Mouse (Mus musculus) layer of hippocampus, adult 18-20 months (tissue): ENCODE measurements at regions not wholly inside any gene's neighbourhood (a gene's known extent, or its start where the extent isn't known, plus 50 kb on each side); places are given as distances from the start of the nearest gene placed in this dataset.
A peak's percentile ranks its signal among the peaks of the same experiment; 100 is the strongest.
"Not testable (repeated sequence)": the region's sequence is repeated elsewhere in the genome, so short reads cannot be mapped to it uniquely, and the experiment has no call there.

Source experiments
- DNase-seq, 2 experiments: peaks; one replicate each; pipeline ENCODE4 v3.0.0; 2022; ENCODE audit warnings: low spot score in 2 of 2

GRCm38 (mm10) chr4:29282169-29282568 is 469.2 kb downstream of the Epha7 start:
- no peak for DNase-seq

GRCm38 (mm10) chr4:29301348-29301747 is 488.4 kb downstream of the Epha7 start:
- no peak for DNase-seq

GRCm38 (mm10) chr4:29303951-29304350 is 491.0 kb downstream of the Epha7 start:
- no peak for DNase-seq

GRCm38 (mm10) chr4:29307245-29307644 is 494.3 kb downstream of the Epha7 start:
- peak in 1 of 2 experiments; percentile 6 for DNase-seq

GRCm38 (mm10) chr4:29323921-29324320 is 511.0 kb downstream of the Epha7 start:
- no peak for DNase-seq

GRCm38 (mm10) chr4:29329145-29329544 is 516.2 kb downstream of the Epha7 start:
- DNase-seq, result no peak

GRCm38 (mm10) chr4:29331747-29332146 is 518.8 kb downstream of the Epha7 start:
- DNase-seq, result no peak

- no peak for DNase-seq
Observed at GRCm38 (mm10) chr4:29337245-29337644, 524.3 kb downstream of the Epha7 start.

GRCm38 (mm10) chr4:29362191-29362590 is 549.3 kb downstream of the Epha7 start:
- no peak for DNase-seq

- no peak for DNase-seq
Observed at GRCm38 (mm10) chr4:29389282-29389681, 576.4 kb downstream of the Epha7 start.

- no peak for DNase-seq
Observed at GRCm38 (mm10) chr4:29390333-29390732, 577.4 kb downstream of the Epha7 start.

GRCm38 (mm10) chr4:29402143-29402542 is 589.2 kb downstream of the Epha7 start:
- DNase-seq, result no peak

GRCm38 (mm10) chr4:29414616-29415015 is 601.7 kb downstream of the Epha7 start:
- DNase-seq, result no peak

- no peak for DNase-seq
Observed at GRCm38 (mm10) chr4:29420198-29420792, 607.4 kb downstream of the Epha7 start.

GRCm38 (mm10) chr4:29431493-29431892 is 618.6 kb downstream of the Epha7 start:
- DNase-seq, result not testable (repeated sequence)

GRCm38 (mm10) chr4:29463329-29463728 is 650.4 kb downstream of the Epha7 start:
- no peak for DNase-seq

GRCm38 (mm10) chr4:29466315-29466714 is 653.4 kb downstream of the Epha7 start:
- no peak for DNase-seq

- DNase-seq, result no peak
Observed at GRCm38 (mm10) chr4:29480384-29481092, 667.6 kb downstream of the Epha7 start.

GRCm38 (mm10) chr4:29481093-29481715 is 668.3 kb downstream of the Epha7 start:
- DNase-seq, result peak in 1 of 2 experiments; percentile 30

- no peak for DNase-seq
Observed at GRCm38 (mm10) chr4:29482407-29482806, 669.5 kb downstream of the Epha7 start.

GRCm38 (mm10) chr4:29500844-29501243 is 687.9 kb downstream of the Epha7 start:
- DNase-seq, result no peak

- DNase-seq, result no peak
Observed at GRCm38 (mm10) chr4:29525051-29525450, 712.1 kb downstream of the Epha7 start.
